Mouse (Mus musculus) heart, postnatal 0 days (tissue): ENCODE results near the gene C1qtnf4.

ENCODE experiments used
- CTCF ChIP-seq: IDR thresholded peaks from 2 replicates; pipeline ENCODE4 v1.5.1; 2016; ENCODE audit warnings: antibody characterized with exemption, control low read depth, low read depth
- EP300 ChIP-seq: IDR thresholded peaks from 2 replicates; pipeline ENCODE4 v1.6.1; 2016; ENCODE audit warnings: antibody characterized with exemption, low read depth

DNA sequence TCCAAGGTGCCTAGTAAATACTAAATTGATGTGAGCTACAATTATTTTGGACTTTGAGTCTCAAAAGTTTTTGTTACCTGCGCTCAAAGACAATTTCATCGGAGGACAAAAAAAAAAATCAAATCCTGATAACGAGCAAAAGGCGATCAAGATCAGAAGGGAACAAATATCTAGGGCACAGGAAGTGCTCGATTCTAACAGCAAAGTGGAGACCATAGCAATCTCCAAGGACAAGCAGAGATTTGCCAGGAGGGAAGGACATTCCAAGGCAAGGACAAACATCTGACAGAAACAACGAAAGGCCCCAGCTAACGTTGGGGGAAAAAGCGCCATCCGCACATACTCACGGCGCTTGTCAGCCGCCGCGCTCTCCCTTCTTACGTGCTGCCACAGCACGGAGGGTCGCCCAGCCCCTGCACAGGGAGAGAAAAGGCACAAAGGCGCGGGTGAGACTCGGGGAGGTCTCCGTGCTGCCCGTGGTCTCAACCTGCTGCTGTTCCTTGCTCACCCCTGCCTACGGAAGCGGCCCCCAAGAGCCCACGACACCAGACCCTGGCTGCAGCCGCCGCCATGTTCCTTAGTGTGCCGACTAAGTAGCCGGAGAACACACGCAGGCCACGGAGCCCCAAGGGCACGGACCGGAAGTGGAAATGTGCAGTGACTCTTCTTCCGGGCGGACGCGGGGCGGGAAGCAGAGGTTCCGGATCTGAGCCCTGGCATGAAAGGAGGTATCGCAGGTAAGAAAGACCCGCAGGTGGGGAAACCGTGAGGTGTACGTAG lies 18.6 kb downstream of the C1qtnf4 start, which contains the start of the genes Kbtbd4 and Ndufs3:
- no peak; the same call in 1 of the 2 replicates for TF ChIP-seq EP300
- TF ChIP-seq CTCF, result no peak
